Mouse (Mus musculus): ENCODE measurements around the gene Cox17.

Cox17 gene

DNA sequence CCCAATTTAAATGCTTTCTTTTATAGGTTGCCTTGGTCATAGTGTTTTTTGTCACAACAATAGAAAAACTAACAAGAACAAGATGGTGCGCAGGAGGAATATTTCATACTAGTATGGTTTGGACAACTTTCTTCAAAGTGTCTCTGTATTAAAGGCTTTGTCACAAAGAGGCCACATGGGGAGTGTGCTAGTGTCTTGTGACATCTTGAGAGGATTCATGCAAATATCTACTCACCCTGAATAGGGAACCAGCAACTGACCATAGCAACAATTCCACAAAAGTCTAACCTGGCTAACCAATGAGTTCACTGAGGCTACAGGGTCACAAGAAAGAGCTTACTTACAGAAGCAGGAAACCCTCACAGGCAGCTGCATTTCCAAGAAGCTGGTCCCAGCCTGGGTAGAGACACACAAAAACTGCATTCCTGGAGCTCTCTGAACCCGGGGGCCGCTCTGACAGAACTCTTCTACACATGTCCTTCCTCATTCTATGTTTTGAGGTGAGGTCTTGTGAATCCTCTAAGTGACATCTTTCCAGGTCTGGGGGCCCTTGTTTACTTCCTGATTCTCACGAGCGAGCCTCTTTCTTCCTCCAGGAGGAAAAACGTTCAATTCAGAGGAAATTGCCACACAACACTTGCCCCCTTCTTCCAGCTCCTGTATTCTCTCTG, 48.4 kb downstream of the Cox17 start:
- peak; percentile 20 for DNase-seq (ENCODE audit: low read depth, low spot score)

DNA sequence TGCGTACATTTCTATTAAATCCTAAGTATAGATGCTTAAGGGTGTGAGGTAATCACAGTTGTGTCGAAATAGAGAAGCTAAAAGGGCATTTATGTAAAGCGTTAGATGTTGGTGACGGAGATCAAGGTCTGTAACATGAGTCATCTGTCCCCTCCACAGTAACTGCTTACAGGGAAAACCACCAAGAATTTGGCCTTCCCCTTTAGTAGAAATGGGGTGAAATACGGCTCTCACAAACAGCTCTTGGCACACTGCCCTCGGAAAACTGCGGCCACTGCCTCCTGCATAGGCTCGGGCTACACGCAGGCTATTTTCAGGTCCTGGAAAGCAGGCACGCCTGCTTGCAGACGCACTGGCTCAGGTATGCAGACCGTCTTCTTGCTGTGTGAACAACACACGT, 49.4 kb downstream of the Cox17 start:
- peak; percentile 97 for DNase-seq (ENCODE audit: low read depth, low spot score)

GRCm38 (mm10) chr16:38398266-38398665, 51.5 kb downstream of the Cox17 start:
- no peak for DNase-seq (ENCODE audit: low read depth, low spot score)

GRCm38 (mm10) chr16:38399076-38399475, 52.3 kb downstream of the Cox17 start:
- DNase-seq (ENCODE audit: low read depth, low spot score): no peak

DNA sequence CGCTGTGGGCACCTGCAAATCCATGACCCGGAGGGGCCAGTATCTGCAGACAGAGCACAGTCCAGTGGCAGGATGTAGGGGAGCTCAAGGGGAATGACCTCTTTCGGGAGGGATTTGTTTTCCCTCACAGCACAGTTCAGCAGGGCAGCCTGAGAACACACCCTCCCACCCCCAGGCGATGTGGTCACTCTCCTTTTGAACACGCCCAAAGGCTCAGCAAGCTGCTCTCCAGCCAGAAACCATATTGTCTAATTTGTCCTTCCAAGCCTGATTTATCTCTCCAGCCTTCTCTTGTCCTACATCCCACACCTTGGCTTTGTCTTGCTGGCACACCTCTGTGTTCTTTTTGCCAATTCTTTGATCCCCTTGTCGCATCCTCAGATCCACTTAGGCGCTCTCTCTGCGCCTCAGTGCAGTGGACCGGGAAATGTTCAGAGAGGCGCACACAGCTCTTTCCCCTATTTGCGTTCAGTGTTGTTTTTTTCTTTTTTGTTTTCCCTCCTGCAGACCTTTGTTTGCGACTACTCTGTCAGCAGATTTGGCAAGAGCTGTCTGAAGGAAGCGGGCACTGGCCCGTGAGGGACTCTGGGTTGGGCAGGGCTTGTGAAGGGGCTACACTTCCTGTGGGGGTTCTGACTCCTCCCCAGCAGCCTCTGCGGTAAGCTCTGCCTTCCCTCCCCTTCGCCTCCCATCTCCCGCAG, 52.9 kb downstream of the Cox17 start:
- DNase-seq (ENCODE audit: low read depth, low spot score): peak; percentile 58

DNA sequence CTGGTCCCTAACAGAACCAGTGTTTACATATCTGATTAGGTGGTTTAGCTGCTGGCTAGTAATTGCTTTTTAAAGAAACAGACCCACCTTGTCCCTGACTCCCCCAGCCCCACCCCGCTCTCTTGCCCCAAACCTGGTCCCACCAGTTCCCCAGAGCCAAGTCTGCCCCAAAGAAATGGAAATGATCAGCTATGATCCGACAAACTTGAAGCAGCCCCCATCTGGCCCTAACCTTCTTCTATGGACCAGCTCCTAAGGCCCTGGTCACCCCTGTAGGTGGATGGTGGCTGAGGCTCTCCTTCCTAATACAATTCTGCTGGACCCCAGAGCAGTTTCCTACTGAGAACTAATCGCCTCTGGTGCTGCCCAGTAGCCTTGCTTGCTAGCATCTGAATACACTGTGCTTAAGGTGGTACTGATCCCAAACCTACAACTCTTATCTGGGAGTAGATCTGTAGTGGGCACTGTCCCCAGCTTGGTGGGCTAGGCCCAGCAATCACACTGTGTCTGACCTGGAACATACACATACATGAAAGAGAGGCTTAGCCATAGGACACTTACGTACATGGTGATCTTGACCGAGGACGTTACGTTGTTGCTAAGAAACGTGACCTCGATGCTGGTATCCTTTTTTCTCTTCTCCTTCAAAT, 53.6 kb downstream of the Cox17 start:
- DNase-seq (ENCODE audit: low read depth, low spot score): no peak

- DNase-seq (ENCODE audit: low read depth, low spot score): no peak
Observed at GRCm38 (mm10) chr16:38401468-38401867, 54.7 kb downstream of the Cox17 start.
